Mouse (Mus musculus) spleen, adult 2 months (tissue): Measurements from ENCODE around the gene Ica1.

ENCODE experiments used
- CTCF ChIP-seq: fragments of 200-500 bp; IDR thresholded peaks from 2 replicates; pipeline ENCODE4 v1.5.1; 2011; ENCODE audit warnings: mild to moderate bottlenecking, inconsistent platforms; ENCODE audit not compliant: insufficient read depth, insufficient read length, insufficient replicate concordance; ENCODE audit errors: extremely low read depth
- POLR2A ChIP-seq: fragments of 200-500 bp; IDR thresholded peaks from 2 replicates; pipeline ENCODE4 v1.6.1; 2011; ENCODE audit warnings: low read depth, low read length, inconsistent platforms

- TF ChIP-seq CTCF (no peak), POLR2A (no peak)
Measured at GRCm38 (mm10) chr6:8657459-8657858, 120.8 kb downstream of the Ica1 start.
